Mouse (Mus musculus): ENCODE data around the gene Pik3cg.
A peak's percentile ranks its signal among the peaks of the same experiment; 100 is the strongest.
"Not testable (repeated sequence)": the region's sequence is repeated elsewhere in the genome, so short reads cannot be mapped to it uniquely, and the experiment has no call there.

The Pik3cg gene

GRCm38 (mm10) chr12:32207948-32208891 lies at the start of gene Pik3cg:
Gene Pik3cg, minus strand, starts transcription at chr12:32208659.
- peak; percentile 25 for DNase-seq

GRCm38 (mm10) chr12:32248483-32248882 lies 40.0 kb upstream of the Pik3cg start:
- no peak for DNase-seq

- peak; percentile 27 for DNase-seq
These were observed 37.2 kb upstream of the Pik3cg start for GRCm38 (mm10) chr12:32245566-32246233.

- DNase-seq, result no peak
These were observed 35.1 kb upstream of the Pik3cg start for GRCm38 (mm10) chr12:32243586-32243985.

- not testable (repeated sequence) for DNase-seq
These were observed 30.7 kb upstream of the Pik3cg start for GRCm38 (mm10) chr12:32239134-32239533.

- no peak for DNase-seq
These were observed 30.0 kb upstream of the Pik3cg start for GRCm38 (mm10) chr12:32238433-32238832.

GRCm38 (mm10) chr12:32237839-32238238 lies 29.4 kb upstream of the Pik3cg start:
- DNase-seq, result no peak

GRCm38 (mm10) chr12:32237139-32237538 lies 28.7 kb upstream of the Pik3cg start:
- DNase-seq, result no peak

- no peak for DNase-seq
These were observed 28.0 kb upstream of the Pik3cg start for GRCm38 (mm10) chr12:32236450-32236849.

- DNase-seq, result no peak
These were observed 25.4 kb upstream of the Pik3cg start for GRCm38 (mm10) chr12:32233871-32234270.

- DNase-seq, result no peak
These were observed 22.9 kb upstream of the Pik3cg start for GRCm38 (mm10) chr12:32231398-32231797.

GRCm38 (mm10) chr12:32223629-32224028 lies 15.2 kb upstream of the Pik3cg start:
- DNase-seq, result no peak

GRCm38 (mm10) chr12:32222758-32223385 lies 14.4 kb upstream of the Pik3cg start:
- DNase-seq, result no peak

- DNase-seq, result no peak
These were observed 11.9 kb upstream of the Pik3cg start for GRCm38 (mm10) chr12:32220387-32220786.

- DNase-seq, result no peak
These were observed 6.7 kb upstream of the Pik3cg start for GRCm38 (mm10) chr12:32215143-32215542.

GRCm38 (mm10) chr12:32212702-32213101 lies 4.2 kb upstream of the Pik3cg start:
- DNase-seq, result no peak

- no peak for DNase-seq
These were observed 3.7 kb upstream of the Pik3cg start for GRCm38 (mm10) chr12:32212156-32212555.

- no peak for DNase-seq
These were observed 2.8 kb upstream of the Pik3cg start for GRCm38 (mm10) chr12:32211257-32211656.

- no peak for DNase-seq
These were observed 492 bp upstream of the Pik3cg start for GRCm38 (mm10) chr12:32208951-32209350.

- no peak for DNase-seq
These were observed 1.3 kb downstream of the Pik3cg start for GRCm38 (mm10) chr12:32207141-32207540.

- DNase-seq, result no peak
These were observed 4.8 kb downstream of the Pik3cg start for GRCm38 (mm10) chr12:32203695-32204094.

GRCm38 (mm10) chr12:32202583-32202982 lies 5.9 kb downstream of the Pik3cg start:
- no peak for DNase-seq

GRCm38 (mm10) chr12:32201932-32202331 lies 6.5 kb downstream of the Pik3cg start:
- DNase-seq, result no peak

Data from kidney, postnatal 14 days (tissue).